Mouse (Mus musculus): ENCODE measurements around the gene Ank3. TPM values are rescaled to one million over a fixed set of nuclear protein-coding genes. Genes with fewer than 3 reads are reported as not detected.

Ank3 gene
- polyA plus RNA-seq, 1 experiment from 2014 or later = 68.1 TPM

DNA sequence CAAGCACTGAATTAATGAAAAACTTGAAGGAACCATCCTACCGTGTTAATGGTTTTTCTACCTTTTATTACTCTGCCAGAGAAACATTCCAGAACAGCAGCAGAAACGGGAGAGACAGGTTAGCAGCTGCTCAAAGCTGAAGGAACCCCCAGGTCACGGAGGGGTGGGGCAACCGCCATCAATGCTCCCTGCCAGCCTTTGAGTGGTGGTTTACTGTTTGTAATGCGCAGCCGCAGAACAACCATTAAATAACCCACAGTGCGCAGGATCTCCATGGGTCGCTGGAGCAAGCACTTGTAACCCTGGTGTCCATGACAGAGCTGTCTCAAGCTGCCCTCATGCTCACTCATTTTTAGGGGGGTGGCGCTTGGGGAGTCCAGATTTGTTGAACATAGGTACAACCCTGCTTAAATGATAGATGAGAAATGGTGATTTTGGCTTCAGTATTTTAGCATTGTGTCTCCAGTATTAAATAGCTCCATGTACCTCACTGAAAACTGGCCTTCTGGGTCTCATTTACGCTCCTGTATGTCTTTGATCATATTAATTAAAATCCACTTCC is 133.7 kb downstream of the Ank3 start:
- H3K36me3 ChIP-seq (replicated peaks) = no peaks in the 10 kb centered on the region
- no peak for ATAC-seq (ENCODE audit: low FRiP score)
- no peaks in the 10 kb centered on the region for H3K9me3 ChIP-seq
- H3K27me3 ChIP-seq = no peaks in the 10 kb centered on the region
- 80% methylated on average over 10 of the region's 10 CpGs for WGBS
- H3K4me1 ChIP-seq = peaks cover 27% of the 10 kb centered on the region
- H3K4me3 ChIP-seq (replicated peaks) = no peak overlapping the region
- H3K9ac ChIP-seq = no peak overlapping the region
- no peak overlapping the region for H3K27ac ChIP-seq
- no peak overlapping the region for H3K4me2 ChIP-seq

DNA sequence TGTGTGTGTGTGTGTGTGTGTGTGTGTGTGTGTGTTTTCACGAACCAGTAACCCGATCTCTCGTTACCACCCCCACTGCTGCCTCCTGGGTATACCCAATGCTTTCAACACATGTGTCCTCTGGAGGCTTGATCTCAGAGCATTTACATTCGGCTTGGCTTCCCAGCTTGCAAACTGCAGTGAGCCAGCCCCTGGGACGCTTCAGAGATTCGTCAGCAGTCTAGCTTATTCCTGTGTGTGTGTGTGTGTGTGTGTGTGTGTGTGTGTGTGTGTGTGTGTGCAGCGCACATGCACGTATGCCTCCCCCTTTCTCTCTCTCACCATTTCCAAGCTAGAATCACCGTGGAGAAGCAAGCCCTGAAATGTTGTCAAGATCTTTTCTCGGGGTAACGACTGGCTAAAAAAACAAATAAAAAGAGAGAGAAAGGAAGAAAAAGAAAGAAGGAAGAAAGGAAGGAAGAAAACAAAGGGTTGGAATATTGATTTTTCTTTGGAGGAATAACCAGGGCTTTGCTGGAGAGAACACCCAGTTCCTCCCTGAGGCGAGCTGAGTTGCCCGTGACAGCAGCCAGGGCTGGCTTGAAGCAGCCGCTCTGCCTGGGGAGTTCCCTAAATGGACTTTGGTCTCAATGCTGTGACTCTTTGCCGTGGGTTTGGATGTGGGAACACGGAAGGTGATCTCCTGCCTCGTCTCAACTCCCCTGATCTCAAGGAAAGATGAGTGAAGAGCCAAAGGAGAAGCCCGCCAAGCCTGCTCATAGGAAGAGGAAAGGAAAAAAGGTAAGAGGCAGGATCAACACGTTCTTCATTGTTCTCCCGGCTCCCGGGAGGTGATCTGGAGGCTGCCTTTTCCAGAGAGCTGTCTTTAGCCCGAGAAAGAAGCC is 135.2 kb downstream of the Ank3 start:
- ATAC-seq (ENCODE audit: low FRiP score) = peak; percentile 61
- H3K27me3 ChIP-seq = no peaks in the 10 kb centered on the region

DNA sequence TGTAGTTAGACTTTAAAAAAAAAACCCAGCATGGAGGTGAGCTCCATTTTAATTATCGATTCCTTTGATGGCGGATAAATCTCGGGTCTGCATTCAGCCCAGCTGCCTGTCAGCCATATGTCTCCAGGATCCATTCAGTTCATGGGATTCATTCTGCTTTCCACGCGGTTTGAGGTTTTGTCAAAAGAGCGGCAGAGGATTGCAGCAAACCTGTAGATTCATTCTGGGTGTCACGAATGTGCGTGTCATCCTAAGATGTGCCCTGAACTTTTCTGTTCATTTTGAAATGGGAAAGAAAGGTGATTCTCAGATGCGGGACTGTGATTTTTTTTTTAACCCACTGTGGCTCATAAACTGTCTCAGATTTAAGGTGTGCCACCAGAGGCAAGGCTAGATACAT is 136.1 kb downstream of the Ank3 start:
- 40% methylated on average over 9 of the region's 9 CpGs for WGBS
- Histone ChIP-seq H3K4me3 (replicated peaks) (peak overlapping the region; percentile 51), H3K27ac (peak overlapping the region; percentile 75), H3K4me2 (peak overlapping the region; percentile 58), H3K4me1 (peaks cover 36% of the 10 kb centered on the region), H3K9ac (peak overlapping the region; percentile 54), H3K27me3 (no peaks in the 10 kb centered on the region), H3K9me3 (no peaks in the 10 kb centered on the region), H3K36me3 (replicated peaks) (no peaks in the 10 kb centered on the region)
- no peak for ATAC-seq (ENCODE audit: low FRiP score)

More for the DNA sequence above, 135.2 kb downstream of the Ank3 start:
- Histone ChIP-seq H3K9ac (peak overlapping the region; percentile 63), H3K4me1 (peaks cover 36% of the 10 kb centered on the region), H3K27ac (peak overlapping the region; percentile 87), H3K9me3 (no peaks in the 10 kb centered on the region), H3K4me3 (replicated peaks) (peak overlapping the region; percentile 51), H3K4me2 (peak overlapping the region; percentile 58), H3K36me3 (replicated peaks) (no peaks in the 10 kb centered on the region)
- 1% methylated on average over 21 of the region's 22 CpGs for WGBS

GRCm38 (mm10) chr10:69535123-69535930 is 136.8 kb downstream of the Ank3 start:
- Histone ChIP-seq H3K4me3 (replicated peaks) (peak overlapping the region; percentile 51), H3K4me2 (peak overlapping the region; percentile 58), H3K4me1 (peaks cover 36% of the 10 kb centered on the region), H3K27ac (peak overlapping the region; percentile 75), H3K9ac (peak overlapping the region; percentile 54), H3K9me3 (no peaks in the 10 kb centered on the region), H3K36me3 (replicated peaks) (no peaks in the 10 kb centered on the region), H3K27me3 (no peaks in the 10 kb centered on the region)
- peak; percentile 71 for ATAC-seq (ENCODE audit: low FRiP score)
- 55% methylated on average over 15 of the region's 15 CpGs for WGBS

DNA sequence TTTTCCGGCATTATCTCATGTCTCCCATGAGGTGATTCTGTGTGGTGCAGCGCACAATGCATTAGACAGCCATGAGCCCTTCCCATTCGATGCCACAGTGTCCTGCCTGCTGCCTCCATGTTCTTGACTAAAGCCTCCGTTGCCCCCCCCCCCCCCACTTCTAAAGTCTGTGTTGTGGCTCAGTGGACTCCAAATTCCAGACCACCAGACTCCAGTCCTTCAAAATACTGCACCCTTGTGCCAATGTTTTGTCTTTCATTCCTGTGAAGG is 137.3 kb downstream of the Ank3 start:
- peak overlapping the region; percentile 51 for H3K4me3 ChIP-seq (replicated peaks)
- no peaks in the 10 kb centered on the region for H3K9me3 ChIP-seq
- H3K36me3 ChIP-seq (replicated peaks) = no peaks in the 10 kb centered on the region
- WGBS = 71% methylated on average over 4 of the region's 4 CpGs
- H3K9ac ChIP-seq = peak overlapping the region; percentile 54; the same call in 1 of the 2 replicates
- peak; percentile 33 for ATAC-seq (ENCODE audit: low FRiP score)
- H3K27me3 ChIP-seq = no peaks in the 10 kb centered on the region
- H3K4me1 ChIP-seq = peaks cover 36% of the 10 kb centered on the region
- H3K4me2 ChIP-seq = peak overlapping the region; percentile 58
- H3K27ac ChIP-seq = peak overlapping the region; percentile 75

DNA sequence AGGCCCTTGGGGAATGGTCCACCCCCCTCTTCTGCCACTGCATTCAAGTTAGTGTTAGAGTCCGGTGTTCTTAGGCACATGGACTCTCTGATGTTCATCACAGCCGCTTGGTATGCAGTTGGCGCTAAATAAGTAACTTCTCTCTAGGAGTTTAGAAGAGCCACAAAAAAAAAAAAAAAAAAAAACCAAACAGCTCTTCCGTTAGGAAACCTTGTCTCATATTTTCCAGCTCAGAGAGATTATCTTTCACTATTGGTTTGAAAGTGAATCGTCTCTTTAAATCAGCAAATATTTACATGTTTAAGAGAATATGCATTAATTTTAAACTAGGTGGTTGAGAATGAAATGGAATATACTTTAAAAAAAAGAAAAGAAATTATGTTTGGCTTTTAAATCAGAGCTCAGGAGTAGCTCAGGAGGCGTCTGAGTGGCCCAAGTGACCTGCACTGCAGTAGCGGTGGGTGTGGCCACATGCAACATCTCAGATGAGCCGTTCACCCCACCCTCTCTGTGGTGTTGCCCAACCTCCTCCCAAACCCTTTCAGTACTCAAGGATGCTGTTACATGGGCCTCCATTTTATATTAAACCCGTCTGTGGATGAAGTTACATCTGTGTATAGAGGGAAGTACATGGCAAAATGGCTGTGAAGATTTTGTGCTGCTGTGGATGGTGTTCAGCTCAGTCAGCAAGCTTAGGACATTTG is 138.0 kb downstream of the Ank3 start:
- Histone ChIP-seq H3K4me1 (peaks cover 36% of the 10 kb centered on the region), H3K9ac (peak overlapping the region; percentile 54; the same call in 1 of the 2 replicates), H3K4me3 (replicated peaks) (peak overlapping the region; percentile 51), H3K27ac (peak overlapping the region; percentile 75; the same call in 1 of the 2 replicates), H3K27me3 (no peaks in the 10 kb centered on the region), H3K9me3 (no peaks in the 10 kb centered on the region), H3K4me2 (peak overlapping the region; percentile 58), H3K36me3 (replicated peaks) (no peaks in the 10 kb centered on the region)
- WGBS = 76% methylated on average over 9 of the region's 9 CpGs
- no peak for ATAC-seq (ENCODE audit: low FRiP score)

DNA sequence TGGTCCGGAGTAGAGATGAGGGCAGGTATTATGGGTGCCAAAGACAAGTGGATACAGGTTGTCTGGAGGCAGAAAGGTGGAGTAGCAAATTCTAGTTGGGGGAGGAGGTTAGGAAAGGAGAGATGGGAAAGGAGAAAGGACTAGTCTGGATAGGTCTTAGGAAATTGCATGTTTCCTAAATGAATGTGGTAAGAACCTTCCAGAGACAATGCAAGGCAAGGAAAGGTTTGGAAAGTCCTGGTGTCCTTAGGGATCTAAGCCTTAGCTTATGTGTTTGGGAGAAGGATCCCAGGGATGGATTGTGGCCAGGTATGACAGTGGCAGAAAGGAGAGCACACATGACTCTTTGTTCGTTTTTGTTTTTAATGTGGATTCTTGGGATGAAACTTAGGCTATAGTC is 139.7 kb downstream of the Ank3 start:
- H3K27ac ChIP-seq = no peak overlapping the region
- H3K27me3 ChIP-seq = no peaks in the 10 kb centered on the region
- 86% methylated on average over 2 of the region's 2 CpGs for WGBS
- H3K36me3 ChIP-seq (replicated peaks) = no peaks in the 10 kb centered on the region
- no peak overlapping the region for H3K9ac ChIP-seq
- H3K4me1 ChIP-seq = peaks cover 27% of the 10 kb centered on the region
- no peak overlapping the region for H3K4me2 ChIP-seq
- no peak overlapping the region for H3K4me3 ChIP-seq (replicated peaks)
- no peaks in the 10 kb centered on the region for H3K9me3 ChIP-seq
- ATAC-seq (ENCODE audit: low FRiP score) = no peak

DNA sequence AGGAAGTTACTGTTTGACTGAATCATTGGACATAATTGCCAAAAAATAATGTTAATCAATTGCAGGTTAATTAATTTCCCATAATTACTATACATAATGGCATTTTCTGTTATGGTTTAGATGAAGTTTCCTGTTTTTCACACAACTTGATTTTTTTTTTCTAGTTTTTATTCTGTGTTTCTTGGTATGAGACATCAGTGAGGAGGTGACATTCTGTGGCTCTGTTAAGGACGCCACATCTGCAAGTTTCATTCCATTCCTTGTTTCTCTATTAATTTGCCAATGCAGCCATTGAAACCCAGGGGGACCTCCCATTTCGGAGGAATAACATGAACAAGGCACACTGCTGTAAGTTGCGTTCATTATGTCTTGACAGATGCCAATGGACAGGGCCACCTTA is 143.9 kb downstream of the Ank3 start:
- no peak overlapping the region for H3K4me2 ChIP-seq
- no peaks in the 10 kb centered on the region for H3K36me3 ChIP-seq (replicated peaks)
- ATAC-seq (ENCODE audit: low FRiP score) = no peak
- H3K27me3 ChIP-seq = no peaks in the 10 kb centered on the region
- no peak overlapping the region for H3K9ac ChIP-seq
- H3K9me3 ChIP-seq = no peaks in the 10 kb centered on the region
- H3K4me3 ChIP-seq (replicated peaks) = no peak overlapping the region
- no peak overlapping the region for H3K27ac ChIP-seq
- WGBS = 91% methylated on average over 3 of the region's 3 CpGs
- peaks cover 17% of the 10 kb centered on the region for H3K4me1 ChIP-seq

- H3K9ac ChIP-seq = no peak overlapping the region
- no peak overlapping the region for H3K4me2 ChIP-seq
- H3K4me3 ChIP-seq (replicated peaks) = no peak overlapping the region
- no peak overlapping the region for H3K27ac ChIP-seq
- no peaks in the 10 kb centered on the region for H3K36me3 ChIP-seq (replicated peaks)
- ATAC-seq (ENCODE audit: low FRiP score) = no peak
- H3K9me3 ChIP-seq = no peaks in the 10 kb centered on the region
- peaks cover 10% of the 10 kb centered on the region; the same call in 1 of the 2 replicates for H3K4me1 ChIP-seq
- H3K27me3 ChIP-seq = no peaks in the 10 kb centered on the region
- WGBS = 83% methylated on average over 10 of the region's 10 CpGs
These were observed 145.5 kb downstream of the Ank3 start for GRCm38 (mm10) chr10:69543876-69544620.

GRCm38 (mm10) chr10:69544653-69545052 is 146.1 kb downstream of the Ank3 start:
- peaks cover 10% of the 10 kb centered on the region; the same call in 1 of the 2 replicates for H3K4me1 ChIP-seq
- H3K4me3 ChIP-seq (replicated peaks) = no peak overlapping the region
- ATAC-seq (ENCODE audit: low FRiP score) = no peak
- 82% methylated on average over 7 of the region's 7 CpGs for WGBS
- no peaks in the 10 kb centered on the region for H3K27me3 ChIP-seq
- H3K36me3 ChIP-seq (replicated peaks) = no peaks in the 10 kb centered on the region
- H3K9me3 ChIP-seq = no peaks in the 10 kb centered on the region
- H3K9ac ChIP-seq = no peak overlapping the region
- H3K4me2 ChIP-seq = no peak overlapping the region
- no peak overlapping the region for H3K27ac ChIP-seq

DNA sequence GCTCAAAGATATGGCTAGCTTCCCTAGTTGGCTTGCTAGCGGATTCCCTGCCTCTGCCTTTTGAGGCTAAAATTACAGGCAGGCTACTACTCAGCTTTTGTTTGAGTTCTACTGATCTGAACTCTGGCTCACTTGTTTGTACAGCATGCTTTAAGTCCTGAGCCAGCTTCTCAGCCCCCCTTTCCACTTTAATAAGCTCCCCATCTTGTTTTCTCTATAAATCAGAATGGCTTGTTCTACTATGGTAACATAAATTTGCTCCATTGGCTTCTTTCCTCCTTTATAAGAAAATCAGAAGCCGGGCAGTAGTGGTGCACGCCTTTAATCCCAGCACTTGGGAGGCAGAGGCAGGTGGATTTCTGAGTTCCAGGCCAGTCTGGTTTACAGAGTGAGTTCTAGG is 147.4 kb downstream of the Ank3 start:
- no peak for ATAC-seq (ENCODE audit: low FRiP score)
- no peak overlapping the region for H3K9ac ChIP-seq
- no peaks in the 10 kb centered on the region for H3K36me3 ChIP-seq (replicated peaks)
- H3K9me3 ChIP-seq = no peaks in the 10 kb centered on the region
- H3K4me3 ChIP-seq (replicated peaks) = no peak overlapping the region
- no peaks in the 10 kb centered on the region for H3K27me3 ChIP-seq
- no peak overlapping the region for H3K4me2 ChIP-seq
- no peak overlapping the region for H3K27ac ChIP-seq
- 81% methylated on average over 3 of the region's 3 CpGs for WGBS
- peaks cover 10% of the 10 kb centered on the region; the same call in 1 of the 2 replicates for H3K4me1 ChIP-seq
